Mouse (Mus musculus) cerebellum, adult 9-11 months (tissue): ENCODE results near the gene Fat3.

Experiments used
- DNase-seq: peaks from one replicate; pipeline ENCODE4 v3.0.0; 2022

Fat3 gene

GRCm38 (mm10) chr9:16007516-16007915, 493.6 kb downstream of the Fat3 start:
- DNase-seq: no peak

GRCm38 (mm10) chr9:16002991-16003390, 498.1 kb downstream of the Fat3 start:
- DNase-seq: no peak

GRCm38 (mm10) chr9:15994762-15995161, 506.3 kb downstream of the Fat3 start:
- DNase-seq: no peak

GRCm38 (mm10) chr9:15994177-15994576, 506.9 kb downstream of the Fat3 start:
- no peak for DNase-seq

- no peak for DNase-seq
Observed at GRCm38 (mm10) chr9:15992158-15992846, 508.8 kb downstream of the Fat3 start.

- no peak for DNase-seq
Observed at GRCm38 (mm10) chr9:15978317-15978716, 522.8 kb downstream of the Fat3 start.

GRCm38 (mm10) chr9:15976959-15977663, 524.0 kb downstream of the Fat3 start:
- DNase-seq: no peak

- DNase-seq: no peak
Observed at GRCm38 (mm10) chr9:15975999-15976398, 525.1 kb downstream of the Fat3 start.

- peak; percentile 3 for DNase-seq
Observed at GRCm38 (mm10) chr9:15972201-15972600, 528.9 kb downstream of the Fat3 start.

GRCm38 (mm10) chr9:15971393-15971792, 529.7 kb downstream of the Fat3 start:
- DNase-seq: no peak

GRCm38 (mm10) chr9:15964198-15964597, 536.9 kb downstream of the Fat3 start:
- DNase-seq: no peak

GRCm38 (mm10) chr9:15962886-15963285, 538.2 kb downstream of the Fat3 start:
- no peak for DNase-seq

- no peak for DNase-seq
Observed at GRCm38 (mm10) chr9:15958224-15958787, 542.8 kb downstream of the Fat3 start.

GRCm38 (mm10) chr9:15957816-15958215, 543.3 kb downstream of the Fat3 start:
- DNase-seq: no peak

GRCm38 (mm10) chr9:15955147-15955782, 545.8 kb downstream of the Fat3 start:
- no peak for DNase-seq

GRCm38 (mm10) chr9:15954338-15954704, 546.8 kb downstream of the Fat3 start:
- no peak for DNase-seq

- no peak for DNase-seq
Observed at GRCm38 (mm10) chr9:15953585-15954337, 547.3 kb downstream of the Fat3 start.

- no peak for DNase-seq
Observed at GRCm38 (mm10) chr9:15948086-15948485, 553.0 kb downstream of the Fat3 start.

- DNase-seq: no peak
Observed at GRCm38 (mm10) chr9:15944182-15944581, 556.9 kb downstream of the Fat3 start.

GRCm38 (mm10) chr9:15943486-15944153, 557.5 kb downstream of the Fat3 start:
- DNase-seq: no peak

- DNase-seq: no peak
Observed at GRCm38 (mm10) chr9:15941818-15942217, 559.3 kb downstream of the Fat3 start.

- no peak for DNase-seq
Observed at GRCm38 (mm10) chr9:15940933-15941673, 560.0 kb downstream of the Fat3 start.
